Mouse (Mus musculus): ENCODE measurements around the gene Coil. TPM values are rescaled to one million over a fixed set of nuclear protein-coding genes. Genes with fewer than 3 reads are reported as not detected.

Gene Coil
- 3.1 and 3.6 TPM in 2 replicates for polyA plus RNA-seq (2012; rRNA removed)

DNA sequence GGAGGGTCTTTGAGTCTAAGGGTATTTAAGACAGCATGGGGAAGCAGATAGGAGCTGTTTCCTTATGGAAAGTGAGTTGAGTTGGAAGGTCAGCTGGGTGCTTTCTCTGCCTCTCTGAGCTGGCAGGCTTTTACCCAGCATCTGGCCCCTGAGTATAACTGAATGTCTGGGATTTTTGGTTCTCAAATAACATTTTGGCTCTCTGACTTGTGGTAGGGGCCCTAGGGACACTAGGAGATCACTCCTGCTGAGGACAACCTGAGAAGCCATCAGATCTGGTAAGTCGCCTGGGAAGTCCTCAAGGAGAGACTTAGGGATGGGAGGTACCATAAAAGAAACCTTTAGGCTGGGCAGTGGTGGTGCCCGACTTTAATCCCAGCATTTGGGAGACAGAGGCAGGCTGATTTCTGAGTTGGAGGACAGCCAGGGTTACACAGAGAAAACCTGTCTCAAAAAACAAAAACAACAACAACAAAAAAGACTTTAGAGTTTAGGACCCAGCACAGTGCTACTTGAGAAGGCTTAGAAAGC, at the start of gene Coil:
Coil (plus strand) TSS at position 51 of the 531 bp plus-strand sequence.
- DNase-seq: peak; percentile 36
- WGBS: 40% methylated on average over 2 of the region's 2 CpGs
- peaks cover 4% of the 10 kb centered on the region for H3K4me1 ChIP-seq (ENCODE audit: control insufficient read depth, insufficient read depth, low read length)
- H3K36me3 ChIP-seq (ENCODE audit: control insufficient read depth, insufficient read depth, low read length): no peaks in the 10 kb centered on the region
- no peak within 1 kb of the TSS for H3K27ac ChIP-seq (ENCODE audit: insufficient read depth, low read depth, low read length)
- no peak within 1 kb of the TSS for H3K4me3 ChIP-seq (ENCODE audit: insufficient read depth, low read depth, low read length)
- no peak for TF ChIP-seq POLR2A (IDR thresholded peaks at IDR 0.05; ENCODE audit: low read depth, low read length)
- TF ChIP-seq CTCF (conservative IDR thresholded peaks at IDR 0.05; ENCODE audit: insufficient read depth, insufficient read length, low read depth, low read length): no peak
- H3K27me3 ChIP-seq (replicated peaks; ENCODE audit: control insufficient read depth, insufficient read depth, low read length): no peaks in the 10 kb centered on the region

DNA sequence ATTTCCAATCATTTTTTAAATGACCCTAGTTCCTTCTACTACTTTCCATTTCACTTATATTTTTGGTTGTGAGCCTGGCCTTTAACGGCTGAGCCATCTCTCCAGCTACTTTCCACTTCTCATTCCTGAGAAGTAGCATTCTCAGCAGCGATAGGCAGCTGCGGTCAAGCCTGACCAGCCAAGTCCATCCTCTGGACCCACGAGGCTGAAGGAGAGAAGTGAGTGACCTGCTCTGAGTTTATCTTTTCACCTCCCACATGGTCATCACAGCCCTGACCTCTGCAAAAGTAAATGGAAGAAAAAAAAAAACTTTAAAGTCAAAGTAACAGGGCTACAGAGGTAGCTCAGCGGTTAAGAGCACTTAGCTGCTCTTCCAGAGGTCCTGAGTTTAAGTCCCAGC, 43.5 kb upstream of the Coil start:
- Histone ChIP-seq H3K36me3 (ENCODE audit: control insufficient read depth, insufficient read depth, low read length) (peaks cover 9% of the 10 kb centered on the region), H3K27ac (ENCODE audit: insufficient read depth, low read depth, low read length) (no peak overlapping the region), H3K4me1 (ENCODE audit: control insufficient read depth, insufficient read depth, low read length) (peaks cover 10% of the 10 kb centered on the region), H3K4me3 (ENCODE audit: insufficient read depth, low read depth, low read length) (no peak overlapping the region), H3K27me3 (replicated peaks; ENCODE audit: control insufficient read depth, insufficient read depth, low read length) (no peaks in the 10 kb centered on the region)
- peak; percentile 72 for DNase-seq
- WGBS: 37% methylated on average over 5 of the region's 5 CpGs
- no peak for TF ChIP-seq POLR2A (IDR thresholded peaks at IDR 0.05; ENCODE audit: low read depth, low read length)
- no peak for TF ChIP-seq CTCF (conservative IDR thresholded peaks at IDR 0.05; ENCODE audit: insufficient read depth, insufficient read length, low read depth, low read length)

DNA sequence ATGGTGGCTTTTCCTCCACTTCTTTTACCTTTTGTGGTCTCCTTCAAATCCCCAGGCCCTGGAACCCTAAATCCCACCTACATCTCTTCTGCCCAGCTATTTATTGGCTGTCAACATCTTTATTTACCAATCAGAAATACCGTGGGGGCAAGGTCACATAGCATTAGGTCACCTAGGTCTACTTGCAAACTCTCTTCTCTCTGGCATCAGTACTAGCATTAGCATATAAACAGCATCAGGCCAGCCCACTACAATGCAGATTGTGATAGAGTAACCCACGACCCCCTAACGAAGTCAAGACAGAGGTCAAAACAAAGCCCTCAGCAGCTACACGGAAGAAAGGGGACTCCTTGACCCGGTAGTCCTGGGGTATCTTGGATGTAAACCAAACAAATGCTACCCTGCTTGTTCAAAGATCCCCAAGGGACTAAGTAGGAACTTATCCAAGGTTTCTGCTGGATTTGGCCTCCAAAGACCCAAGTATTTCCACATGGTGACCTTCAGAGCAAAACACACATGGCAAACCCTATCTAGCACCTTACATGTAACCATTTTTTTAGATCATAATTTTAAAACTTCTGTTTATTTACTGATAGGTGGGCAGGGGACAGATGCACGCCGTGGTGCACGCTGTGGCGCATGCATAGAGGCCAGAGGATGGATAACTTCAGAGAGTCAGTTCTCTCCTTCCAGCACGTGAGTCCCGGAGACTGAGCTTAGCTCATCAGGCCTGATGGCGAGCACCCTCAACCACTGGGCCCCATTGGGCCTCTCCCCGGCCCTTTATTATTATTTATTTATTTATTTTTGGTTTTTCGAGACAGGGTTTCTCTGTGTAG, 38.1 kb upstream of the Coil start:
- Histone ChIP-seq H3K27ac (ENCODE audit: insufficient read depth, low read depth, low read length) (no peak overlapping the region), H3K36me3 (ENCODE audit: control insufficient read depth, insufficient read depth, low read length) (no peaks in the 10 kb centered on the region; the same call in none of the 2 replicates), H3K27me3 (replicated peaks; ENCODE audit: control insufficient read depth, insufficient read depth, low read length) (no peaks in the 10 kb centered on the region), H3K4me1 (ENCODE audit: control insufficient read depth, insufficient read depth, low read length) (peaks cover 8% of the 10 kb centered on the region), H3K4me3 (ENCODE audit: insufficient read depth, low read depth, low read length) (no peak overlapping the region)
- TF ChIP-seq POLR2A (IDR thresholded peaks at IDR 0.05; ENCODE audit: low read depth, low read length): no peak
- no peak for TF ChIP-seq CTCF (conservative IDR thresholded peaks at IDR 0.05; ENCODE audit: insufficient read depth, insufficient read length, low read depth, low read length)
- no peak for DNase-seq
- WGBS: 86% methylated on average over 14 of the region's 14 CpGs

DNA sequence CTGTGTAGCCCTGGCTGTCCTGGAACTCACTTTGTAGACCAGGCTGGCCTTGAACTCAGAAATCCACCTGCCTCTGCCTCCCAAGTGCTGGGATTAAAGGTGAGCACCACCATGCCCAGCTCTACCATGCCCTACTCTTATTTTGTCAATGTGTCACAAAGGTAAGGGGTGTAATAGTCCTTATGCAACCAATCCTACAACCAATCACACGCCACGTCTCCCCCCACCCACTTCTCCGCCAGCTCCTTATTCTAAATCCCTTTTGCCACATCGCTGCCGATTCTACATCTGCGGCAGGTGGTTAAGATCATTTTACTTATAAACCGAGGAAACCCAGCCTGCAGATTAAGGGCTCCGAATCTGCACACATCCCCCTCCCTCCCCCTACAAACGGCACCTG, 37.0 kb upstream of the Coil start:
- Histone ChIP-seq H3K27ac (ENCODE audit: insufficient read depth, low read depth, low read length) (no peak overlapping the region), H3K36me3 (ENCODE audit: control insufficient read depth, insufficient read depth, low read length) (no peaks in the 10 kb centered on the region; the same call in none of the 2 replicates), H3K4me3 (ENCODE audit: insufficient read depth, low read depth, low read length) (no peak overlapping the region), H3K4me1 (ENCODE audit: control insufficient read depth, insufficient read depth, low read length) (no peaks in the 10 kb centered on the region), H3K27me3 (replicated peaks; ENCODE audit: control insufficient read depth, insufficient read depth, low read length) (no peaks in the 10 kb centered on the region)
- no peak for DNase-seq
- TF ChIP-seq POLR2A (IDR thresholded peaks at IDR 0.05; ENCODE audit: low read depth, low read length) (no peak), CTCF (conservative IDR thresholded peaks at IDR 0.05; ENCODE audit: insufficient read depth, insufficient read length, low read depth, low read length) (no peak)
- WGBS: 94% methylated on average over 9 of the region's 9 CpGs

DNA sequence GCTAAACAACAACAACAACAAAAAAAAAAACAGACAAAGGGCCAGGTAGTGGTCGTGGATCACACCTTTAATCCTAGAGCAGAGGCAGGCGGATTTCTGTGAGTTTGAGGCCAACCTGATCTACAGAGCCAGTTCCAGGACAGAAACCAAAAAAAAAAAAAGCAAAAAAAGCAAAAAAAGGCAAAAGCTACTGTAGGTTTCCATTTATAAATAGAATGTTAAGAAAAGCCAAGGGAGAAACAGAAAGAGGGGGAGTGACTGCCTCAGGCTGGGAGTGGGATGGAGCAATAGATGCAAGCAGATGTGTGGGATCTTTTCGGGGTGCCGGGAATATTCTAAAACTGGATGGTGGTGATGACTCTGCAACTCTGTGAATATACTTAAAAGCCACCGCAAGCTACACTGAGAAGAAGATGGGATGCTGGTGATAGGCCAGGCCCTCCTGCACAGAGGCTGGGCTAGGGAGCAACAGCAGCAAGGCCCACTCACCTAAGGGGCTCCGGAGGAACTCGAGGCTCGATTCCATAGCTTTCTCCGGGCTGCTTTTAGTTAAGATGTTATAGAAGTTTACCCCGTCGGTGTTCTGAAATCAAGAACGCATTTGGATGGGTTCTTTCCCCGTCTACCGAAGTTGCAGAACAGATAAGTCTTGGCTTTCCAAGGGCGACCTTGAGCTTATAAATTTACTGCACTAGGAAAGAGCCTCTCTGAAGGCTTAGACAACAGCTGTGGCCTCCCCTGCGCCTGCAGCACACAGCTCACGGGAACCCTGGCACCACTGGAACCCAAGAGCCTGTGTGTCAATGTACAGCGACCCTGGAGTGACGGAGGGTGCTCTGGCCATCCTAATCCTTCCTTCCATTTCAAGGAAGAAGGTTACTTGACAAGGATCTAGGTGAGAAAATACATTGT, 35.7 kb upstream of the Coil start:
- 92% methylated on average over 19 of the region's 19 CpGs for WGBS
- Histone ChIP-seq H3K4me1 (ENCODE audit: control insufficient read depth, insufficient read depth, low read length) (no peaks in the 10 kb centered on the region), H3K27ac (ENCODE audit: insufficient read depth, low read depth, low read length) (no peak overlapping the region), H3K4me3 (ENCODE audit: insufficient read depth, low read depth, low read length) (no peak overlapping the region), H3K27me3 (replicated peaks; ENCODE audit: control insufficient read depth, insufficient read depth, low read length) (no peaks in the 10 kb centered on the region), H3K36me3 (ENCODE audit: control insufficient read depth, insufficient read depth, low read length) (no peaks in the 10 kb centered on the region; the same call in none of the 2 replicates)
- DNase-seq: no peak
- TF ChIP-seq CTCF (conservative IDR thresholded peaks at IDR 0.05; ENCODE audit: insufficient read depth, insufficient read length, low read depth, low read length) (no peak), POLR2A (IDR thresholded peaks at IDR 0.05; ENCODE audit: low read depth, low read length) (no peak)

DNA sequence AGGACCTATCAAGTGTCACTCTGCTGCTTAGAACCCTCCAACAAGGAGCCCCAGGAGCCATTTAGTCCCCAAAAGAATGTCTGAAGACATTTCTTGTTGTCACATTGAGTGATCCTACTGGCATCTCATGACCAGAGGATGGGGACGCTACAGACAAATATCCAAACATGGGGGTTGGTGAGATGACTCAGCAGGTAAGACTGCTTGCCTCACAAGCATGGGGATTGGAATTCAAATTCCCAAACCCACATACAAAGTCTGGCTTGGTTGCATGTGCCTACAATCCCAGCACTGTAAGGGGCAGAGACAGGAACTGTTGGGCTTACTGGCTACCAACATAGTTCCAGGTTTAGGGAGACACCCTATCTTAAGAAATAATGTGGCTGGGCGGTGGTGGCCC, 32.2 kb upstream of the Coil start:
- Histone ChIP-seq H3K4me3 (ENCODE audit: insufficient read depth, low read depth, low read length) (no peak overlapping the region), H3K4me1 (ENCODE audit: control insufficient read depth, insufficient read depth, low read length) (no peaks in the 10 kb centered on the region), H3K27ac (ENCODE audit: insufficient read depth, low read depth, low read length) (no peak overlapping the region), H3K27me3 (replicated peaks; ENCODE audit: control insufficient read depth, insufficient read depth, low read length) (no peaks in the 10 kb centered on the region), H3K36me3 (ENCODE audit: control insufficient read depth, insufficient read depth, low read length) (peaks cover 2% of the 10 kb centered on the region; the same call in 1 of the 2 replicates)
- no peak for DNase-seq
- 88% methylated on average over 2 of the region's 2 CpGs for WGBS
- no peak for TF ChIP-seq CTCF (conservative IDR thresholded peaks at IDR 0.05; ENCODE audit: insufficient read depth, insufficient read length, low read depth, low read length)
- TF ChIP-seq POLR2A (IDR thresholded peaks at IDR 0.05; ENCODE audit: low read depth, low read length): no peak
